Mouse (Mus musculus) thymus, postnatal 4 days (tissue): ENCODE measurements at regions not wholly inside any gene's neighbourhood (a gene's known extent, or its start where the extent isn't known, plus 50 kb on each side); places are given as distances from the start of the nearest gene placed in this dataset.
"Not testable (repeated sequence)": the region's sequence is repeated elsewhere in the genome, so short reads cannot be mapped to it uniquely, and the experiment has no call there.

Source experiments
- DNase-seq: peaks from one replicate; pipeline ENCODE4 v3.0.0; 2021

- no peak for DNase-seq
Observed at GRCm38 (mm10) chr4:23567827-23568226, 928.4 kb upstream of the Mms22l start.

GRCm38 (mm10) chr4:23573013-23573412 is 923.2 kb upstream of the Mms22l start:
- no peak for DNase-seq

- DNase-seq: no peak
Observed at GRCm38 (mm10) chr4:23587412-23587811, 908.8 kb upstream of the Mms22l start.

GRCm38 (mm10) chr4:23590883-23591282 is 905.4 kb upstream of the Mms22l start:
- no peak for DNase-seq

- DNase-seq: no peak
Observed at GRCm38 (mm10) chr4:23591593-23591992, 904.7 kb upstream of the Mms22l start.

- no peak for DNase-seq
Observed at GRCm38 (mm10) chr4:23600070-23600469, 896.2 kb upstream of the Mms22l start.

GRCm38 (mm10) chr4:23601426-23602293 is 894.6 kb upstream of the Mms22l start:
- DNase-seq: no peak

GRCm38 (mm10) chr4:23602294-23602932 is 893.8 kb upstream of the Mms22l start:
- no peak for DNase-seq

- no peak for DNase-seq
Observed at GRCm38 (mm10) chr4:23607348-23607747, 888.9 kb upstream of the Mms22l start.

GRCm38 (mm10) chr4:23621208-23621607 is 875.0 kb upstream of the Mms22l start:
- DNase-seq: no peak

GRCm38 (mm10) chr4:23622231-23622630 is 874.0 kb upstream of the Mms22l start:
- DNase-seq: no peak

- DNase-seq: no peak
Observed at GRCm38 (mm10) chr4:23636231-23636928, 859.9 kb upstream of the Mms22l start.

- DNase-seq: no peak
Observed at GRCm38 (mm10) chr4:23636929-23637235, 859.4 kb upstream of the Mms22l start.

- not testable (repeated sequence) for DNase-seq
Observed at GRCm38 (mm10) chr4:23656671-23657070, 839.6 kb upstream of the Mms22l start.

- DNase-seq: no peak
Observed at GRCm38 (mm10) chr4:23668896-23669295, 827.4 kb upstream of the Mms22l start.

- no peak for DNase-seq
Observed at GRCm38 (mm10) chr4:23703626-23704025, 792.6 kb upstream of the Mms22l start.

GRCm38 (mm10) chr4:23710716-23711115 is 785.5 kb upstream of the Mms22l start:
- no peak for DNase-seq

GRCm38 (mm10) chr4:23713781-23714415 is 782.4 kb upstream of the Mms22l start:
- no peak for DNase-seq

- no peak for DNase-seq
Observed at GRCm38 (mm10) chr4:23727846-23728245, 768.4 kb upstream of the Mms22l start.

GRCm38 (mm10) chr4:23732471-23732870 is 763.8 kb upstream of the Mms22l start:
- no peak for DNase-seq

- no peak for DNase-seq
Observed at GRCm38 (mm10) chr4:23744079-23744478, 752.2 kb upstream of the Mms22l start.

- DNase-seq: no peak
Observed at GRCm38 (mm10) chr4:23758005-23758404, 738.2 kb upstream of the Mms22l start.
